Mouse (Mus musculus): ENCODE data around the gene Tnc.

Gene Tnc

GRCm38 (mm10) chr4:64024041-64024779, 22.6 kb downstream of the Tnc start:
- DNase-seq, result no peak

- DNase-seq, result no peak
Observed at GRCm38 (mm10) chr4:64020930-64021589, 25.8 kb downstream of the Tnc start.

GRCm38 (mm10) chr4:64020151-64020550, 26.7 kb downstream of the Tnc start:
- DNase-seq, result no peak

- no peak for DNase-seq
Observed at GRCm38 (mm10) chr4:64011308-64011707, 35.5 kb downstream of the Tnc start.

- no peak for DNase-seq
Observed at GRCm38 (mm10) chr4:64009936-64010335, 36.9 kb downstream of the Tnc start.

- DNase-seq, result no peak
Observed at GRCm38 (mm10) chr4:64005198-64005597, 41.6 kb downstream of the Tnc start.

GRCm38 (mm10) chr4:64003677-64004076, 43.1 kb downstream of the Tnc start:
- DNase-seq, result no peak

GRCm38 (mm10) chr4:64002168-64002567, 44.6 kb downstream of the Tnc start:
- DNase-seq, result no peak

- no peak for DNase-seq
Observed at GRCm38 (mm10) chr4:64000788-64001187, 46.0 kb downstream of the Tnc start.

GRCm38 (mm10) chr4:64000293-64000692, 46.5 kb downstream of the Tnc start:
- DNase-seq, result no peak

- no peak for DNase-seq
Observed at GRCm38 (mm10) chr4:63993462-63994113, 53.2 kb downstream of the Tnc start.

GRCm38 (mm10) chr4:63990216-63990615, 56.6 kb downstream of the Tnc start:
- DNase-seq, result no peak

- no peak for DNase-seq
Observed at GRCm38 (mm10) chr4:63988090-63988489, 58.7 kb downstream of the Tnc start.

- DNase-seq, result no peak
Observed at GRCm38 (mm10) chr4:63986576-63986975, 60.2 kb downstream of the Tnc start.

GRCm38 (mm10) chr4:63983098-63983445, 63.7 kb downstream of the Tnc start:
- DNase-seq, result no peak

- DNase-seq, result no peak
Observed at GRCm38 (mm10) chr4:63982425-63983097, 64.3 kb downstream of the Tnc start.

- no peak for DNase-seq
Observed at GRCm38 (mm10) chr4:63980211-63980794, 66.5 kb downstream of the Tnc start.

GRCm38 (mm10) chr4:63979635-63980034, 67.2 kb downstream of the Tnc start:
- no peak for DNase-seq

- no peak for DNase-seq
Observed at GRCm38 (mm10) chr4:63972536-63972935, 74.3 kb downstream of the Tnc start.

GRCm38 (mm10) chr4:63971762-63972161, 75.1 kb downstream of the Tnc start:
- DNase-seq, result no peak

GRCm38 (mm10) chr4:63970925-63971324, 75.9 kb downstream of the Tnc start:
- no peak for DNase-seq

GRCm38 (mm10) chr4:63969891-63970290, 76.9 kb downstream of the Tnc start:
- DNase-seq, result no peak

- DNase-seq, result no peak
Observed at GRCm38 (mm10) chr4:63963410-63963809, 83.4 kb downstream of the Tnc start.

Measured in kidney, adult 18-20 months (tissue).